Mouse (Mus musculus) liver, postnatal 0 days (tissue): ENCODE results near the gene Wdr73. TPM values are rescaled to one million over a fixed set of nuclear protein-coding genes. Genes with fewer than 3 reads are reported as not detected.

ENCODE experiments used
- ATAC-seq: fragments of 200-750 bp; cut with Nextera tagmentation; 2 replicates; pipeline ENCODE4 v1.8.0; 2017; ENCODE audit warnings: mild to moderate bottlenecking, moderate library complexity
- DNase-seq: peaks from one replicate; pipeline ENCODE4 v3.0.0-alpha.2; 2016
- H3K27ac ChIP-seq: fragments of 300-500 bp; sonication (generic); 2 replicates; pipeline ENCODE4 v1.5.1; 2014; ENCODE audit warnings: antibody characterized with exemption, moderate library complexity, mild to moderate bottlenecking, low read depth
- H3K27me3 ChIP-seq: fragments of 300-500 bp; sonication (generic); 2 replicates; pipeline ENCODE4 v1.6.1; 2014; ENCODE audit warnings: low read length, control low read depth, mixed read lengths; ENCODE audit not compliant: insufficient read depth
- H3K36me3 ChIP-seq: fragments of 300-500 bp; sonication (generic); replicated peaks from 2 replicates; pipeline ENCODE4 v1.6.1; 2014; ENCODE audit warnings: mild to moderate bottlenecking, control low read depth, low read length, moderate library complexity, mixed read lengths; ENCODE audit not compliant: insufficient read depth
- H3K4me1 ChIP-seq: fragments of 300-500 bp; sonication (generic); 2 replicates; pipeline ENCODE4 v1.6.1; 2014; ENCODE audit warnings: antibody characterized with exemption, mild to moderate bottlenecking, control low read depth; ENCODE audit not compliant: insufficient read depth
- H3K4me2 ChIP-seq: fragments of 300-500 bp; sonication (generic); 2 replicates; pipeline ENCODE4 v1.6.1; 2014; ENCODE audit warnings: low read depth, mild to moderate bottlenecking, low read length, moderate library complexity, mixed read lengths
- H3K4me3 ChIP-seq: fragments of 300-500 bp; sonication (generic); 2 replicates; pipeline ENCODE4 v1.5.1; 2014; ENCODE audit warnings: low read depth, low read length
- H3K9ac ChIP-seq: fragments of 300-500 bp; sonication (generic); replicated peaks from 2 replicates; pipeline ENCODE4 v1.6.1; 2014; ENCODE audit warnings: mild to moderate bottlenecking, moderate library complexity
- H3K9me3 ChIP-seq: fragments of 300-500 bp; sonication (generic); 2 replicates; pipeline ENCODE4 v1.6.1; 2016; ENCODE audit warnings: mild to moderate bottlenecking, control low read depth, low read length, mixed read lengths
- CTCF ChIP-seq: sonication (generic); IDR thresholded peaks from 2 replicates; pipeline ENCODE4 v1.5.1; 2016; ENCODE audit warnings: antibody characterized with exemption, low read depth
- EP300 ChIP-seq: IDR thresholded peaks from 2 replicates; pipeline ENCODE4 v1.6.1; 2016; ENCODE audit warnings: antibody characterized with exemption, low read depth, mild to moderate bottlenecking
- WGBS: fragments of 180-500 bp; shearing (Covaris S2); extraction: QIAGEN DNeasy Blood & Tissue Kit; methylation state at CpG from one replicate; pipeline ENCODE4 v1.1.7; 2014; ENCODE audit not compliant: insufficient replicate concordance; 5-methylcytosine and 5-hydroxymethylcytosine counted together
- polyA plus RNA-seq: library from polyadenylated mRNA; unstranded; fragments of >200 nt; fragmentation: Nextera tagmentation; extraction: Ambion mirVana; gene quantifications from 2 replicates; pipeline ENCODE4 v1.2.1, GENCODE M21; 2015

The Wdr73 gene
- polyA plus RNA-seq, 1 experiment from 2014 or later, result 13.6 TPM

- 85% methylated on average over 7 of the region's 7 CpGs for WGBS
- no peak overlapping the region for H3K4me2 ChIP-seq
- H3K27me3 ChIP-seq, result no peaks in the 10 kb centered on the region
- ATAC-seq (no peak), DNase-seq (no peak)
- H3K9me3 ChIP-seq, result no peaks in the 10 kb centered on the region
- H3K27ac ChIP-seq, result no peak overlapping the region
- no peak overlapping the region for H3K4me3 ChIP-seq
- no peak for TF ChIP-seq EP300
- TF ChIP-seq CTCF, result no peak
- H3K4me1 ChIP-seq, result peaks cover 12% of the 10 kb centered on the region
- H3K36me3 ChIP-seq, result peaks cover 30% of the 10 kb centered on the region
- no peak overlapping the region for H3K9ac ChIP-seq
Measured at GRCm38 (mm10) chr7:80897134-80897533, 3.9 kb downstream of the Wdr73 start.

- ATAC-seq, result no peak
- TF ChIP-seq EP300, result no peak
- no peak for TF ChIP-seq CTCF
- peaks cover 43% of the 10 kb centered on the region for H3K36me3 ChIP-seq
- H3K9ac ChIP-seq, result no peak overlapping the region
- H3K4me1 ChIP-seq, result peaks cover under 1% of the 10 kb centered on the region
- no peak for DNase-seq
- WGBS, result 88% methylated on average over 14 of the region's 14 CpGs
- H3K4me2 ChIP-seq, result no peak overlapping the region
- H3K27ac ChIP-seq, result no peak overlapping the region
- H3K27me3 ChIP-seq, result no peaks in the 10 kb centered on the region
- H3K9me3 ChIP-seq, result no peaks in the 10 kb centered on the region
- H3K4me3 ChIP-seq, result no peak overlapping the region
Measured at GRCm38 (mm10) chr7:80894815-80895519, 6.1 kb downstream of the Wdr73 start.

- ATAC-seq, result no peak
- Histone ChIP-seq H3K27me3 (no peaks in the 10 kb centered on the region), H3K36me3 (peaks cover 43% of the 10 kb centered on the region), H3K4me1 (peaks cover 5% of the 10 kb centered on the region; the same call in 1 of the 2 replicates), H3K27ac (peak overlapping the region; percentile 41; the same call in 1 of the 2 replicates), H3K4me3 (no peak overlapping the region), H3K9ac (no peak overlapping the region), H3K4me2 (no peak overlapping the region), H3K9me3 (no peaks in the 10 kb centered on the region)
- no peak for DNase-seq
- WGBS, result 84% methylated on average over 7 of the region's 7 CpGs
- TF ChIP-seq EP300, result no peak
- TF ChIP-seq CTCF, result no peak
Measured at GRCm38 (mm10) chr7:80894196-80894595, 6.9 kb downstream of the Wdr73 start.

- H3K4me1 ChIP-seq, result peaks cover 5% of the 10 kb centered on the region
- TF ChIP-seq CTCF (no peak), EP300 (no peak)
- DNase-seq (no peak), ATAC-seq (peak; percentile 53)
- no peak overlapping the region for H3K4me2 ChIP-seq
- no peak overlapping the region for H3K9ac ChIP-seq
- H3K27me3 ChIP-seq, result no peaks in the 10 kb centered on the region
- no peaks in the 10 kb centered on the region for H3K9me3 ChIP-seq
- H3K36me3 ChIP-seq, result peaks cover 43% of the 10 kb centered on the region
- no peak overlapping the region for H3K4me3 ChIP-seq
- WGBS, result 76% methylated on average over 6 of the region's 6 CpGs
- peak overlapping the region; percentile 41; the same call in 1 of the 2 replicates for H3K27ac ChIP-seq
Measured at GRCm38 (mm10) chr7:80893753-80894129, 7.3 kb downstream of the Wdr73 start.

GRCm38 (mm10) chr7:80893086-80893752 is 7.8 kb downstream of the Wdr73 start:
- H3K4me1 ChIP-seq, result peaks cover 5% of the 10 kb centered on the region
- ATAC-seq, result no peak
- H3K4me3 ChIP-seq, result no peak overlapping the region
- no peaks in the 10 kb centered on the region for H3K9me3 ChIP-seq
- no peak overlapping the region for H3K27ac ChIP-seq
- no peak overlapping the region for H3K4me2 ChIP-seq
- peaks cover 43% of the 10 kb centered on the region for H3K36me3 ChIP-seq
- WGBS, result 86% methylated on average over 15 of the region's 15 CpGs
- no peak for DNase-seq
- no peak overlapping the region for H3K9ac ChIP-seq
- TF ChIP-seq CTCF (no peak), EP300 (no peak)
- no peaks in the 10 kb centered on the region for H3K27me3 ChIP-seq

- ATAC-seq, result no peak
- 44% methylated on average over 13 of the region's 13 CpGs for WGBS
- H3K27ac ChIP-seq, result peak overlapping the region; percentile 60
- H3K4me2 ChIP-seq, result no peak overlapping the region
- no peak for TF ChIP-seq CTCF
- peaks cover 5% of the 10 kb centered on the region for H3K4me1 ChIP-seq
- H3K9me3 ChIP-seq, result no peaks in the 10 kb centered on the region
- no peak for DNase-seq
- peaks cover 33% of the 10 kb centered on the region for H3K36me3 ChIP-seq
- H3K27me3 ChIP-seq, result no peaks in the 10 kb centered on the region
- H3K9ac ChIP-seq, result peak overlapping the region; percentile 30; the same call in 1 of the 2 replicates
- H3K4me3 ChIP-seq, result no peak overlapping the region
Measured at GRCm38 (mm10) chr7:80889841-80890241, 11.2 kb downstream of the Wdr73 start.
